Mouse (Mus musculus): Measurements from ENCODE around the gene Itpr1.

DNA sequence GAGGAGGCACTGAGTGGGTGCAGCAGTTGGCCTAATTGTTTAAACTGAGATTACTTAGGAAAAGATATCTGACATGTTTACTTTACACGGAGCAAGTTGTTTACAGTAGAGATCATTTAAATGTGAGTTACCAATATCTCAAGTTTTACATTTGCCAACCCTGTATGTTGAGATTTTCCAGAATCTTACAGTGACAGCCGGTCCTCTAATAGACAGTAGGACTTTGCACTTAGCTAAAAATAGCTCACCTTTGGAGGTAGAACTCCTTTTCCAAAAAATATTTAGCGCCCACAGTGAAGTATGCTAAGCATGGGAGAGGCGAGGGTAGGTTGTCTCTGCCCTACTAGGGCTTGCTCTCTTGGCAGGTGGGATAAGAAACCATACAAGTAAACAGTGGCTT is 69.2 kb downstream of the Itpr1 start:
- TF ChIP-seq CTCF (IDR thresholded peaks at IDR 0.05; ENCODE audit: low read depth) (no peak), EP300 (optimal IDR thresholded peaks at IDR 0.05) (no peak)
